Mouse (Mus musculus): ENCODE measurements around the gene Zfp819.

The Zfp819 gene

DNA sequence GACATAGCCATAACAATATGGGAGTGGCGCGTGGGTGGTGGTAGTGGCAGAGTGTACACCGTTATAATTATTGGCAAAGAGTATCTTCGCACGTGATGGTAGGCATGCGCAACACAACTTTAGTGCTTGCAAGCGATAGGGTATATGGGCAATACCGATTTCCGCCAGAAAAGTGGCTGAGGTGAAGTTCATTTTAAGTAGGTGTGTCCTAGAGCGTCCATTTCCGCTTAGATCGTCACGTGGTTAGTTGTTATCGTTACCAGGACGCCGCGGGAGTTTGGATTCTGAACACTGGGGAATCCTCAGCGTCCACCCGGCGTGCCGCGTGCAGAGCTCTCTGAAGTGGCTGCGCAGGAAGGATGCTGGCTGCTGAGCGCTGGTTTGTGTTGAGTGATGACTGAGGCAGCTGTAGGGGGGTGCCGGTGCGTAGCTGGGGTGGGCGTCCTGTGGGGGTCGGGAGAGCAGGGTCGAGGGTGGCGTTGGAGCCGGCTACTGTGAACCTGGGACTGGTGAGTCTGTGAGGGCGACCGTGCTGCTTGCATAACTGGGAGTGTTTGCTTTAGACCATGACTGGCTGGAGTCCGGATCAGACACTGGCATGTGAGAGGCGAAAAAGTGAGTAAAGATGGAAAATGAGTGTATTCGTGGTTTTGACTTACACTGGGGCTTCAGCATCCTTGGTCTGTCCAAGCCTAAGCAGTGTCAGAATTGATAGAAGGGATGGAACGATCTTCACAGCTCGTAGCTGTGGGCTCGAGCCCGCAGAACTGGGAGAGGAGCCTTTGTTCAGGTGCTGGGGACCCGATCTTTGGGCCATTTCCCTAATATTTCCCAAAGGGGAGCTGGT, at the start of gene Zfp819:
Gene Zfp819, plus strand, starts transcription at position 274 of the 847 bp plus-strand sequence.
- DNase-seq (ENCODE audit: low read depth, low spot score): peak; percentile 16

DNA sequence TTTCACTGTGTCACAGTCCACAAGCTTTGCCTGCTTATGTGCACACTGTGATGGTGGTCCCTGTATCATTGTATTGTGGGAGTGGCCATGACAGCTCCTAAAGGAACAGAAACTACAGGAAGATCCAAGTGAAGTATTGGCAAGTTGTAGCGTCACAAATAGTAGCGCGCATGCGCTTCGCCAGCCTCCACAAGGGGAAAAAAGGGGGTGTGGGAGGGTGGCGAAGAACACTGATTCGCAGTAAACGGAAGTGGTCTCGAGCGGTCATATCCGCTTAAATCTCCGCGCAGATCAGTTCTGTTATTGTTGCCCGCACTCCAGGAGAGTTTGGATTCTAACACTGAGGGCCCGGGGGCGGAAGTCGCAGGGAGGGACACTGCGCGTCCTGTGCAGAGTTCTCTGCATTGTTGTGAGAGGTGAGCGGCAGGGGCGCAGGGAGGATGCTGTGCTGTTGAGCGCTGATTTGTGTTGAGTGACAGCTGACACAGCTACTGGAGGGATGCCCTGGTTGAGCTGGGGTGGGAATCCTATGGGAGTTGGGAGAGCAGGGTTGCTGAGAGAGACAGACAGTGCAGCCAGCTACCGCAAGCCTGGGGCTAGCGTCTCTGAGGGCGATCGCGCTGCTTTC, 44.8 kb upstream of the Zfp819 start, which contains the start of gene Zfp658:
Gene Zfp658, plus strand, starts transcription at position 251 of the 628 bp plus-strand sequence.
- DNase-seq (ENCODE audit: low read depth, low spot score): peak; percentile 74

GRCm38 (mm10) chr7:43562651-43563070, 44.3 kb upstream of the Zfp819 start:
- DNase-seq (ENCODE audit: low read depth, low spot score): peak; percentile 25

DNA sequence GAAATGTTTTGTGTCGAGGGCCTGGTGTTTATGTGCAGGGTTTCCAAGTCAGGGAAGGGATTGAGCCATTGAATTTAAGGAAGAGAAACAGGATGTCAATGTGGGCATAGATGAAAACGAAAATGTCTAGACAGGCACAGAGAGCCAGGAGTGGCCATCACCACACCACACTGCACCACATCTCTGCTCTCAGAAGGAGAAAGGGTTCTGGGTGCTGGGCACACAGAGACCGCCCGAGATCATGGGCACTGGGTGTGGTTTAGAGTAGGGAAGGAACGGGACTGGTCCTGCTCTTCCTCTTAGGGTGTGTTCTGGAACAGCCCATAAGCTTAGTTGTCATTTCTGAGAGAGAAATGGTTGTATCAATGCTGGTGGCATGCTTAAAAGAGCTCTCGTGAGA, 43.7 kb upstream of the Zfp819 start:
- no peak for DNase-seq (ENCODE audit: low read depth, low spot score)

DNA sequence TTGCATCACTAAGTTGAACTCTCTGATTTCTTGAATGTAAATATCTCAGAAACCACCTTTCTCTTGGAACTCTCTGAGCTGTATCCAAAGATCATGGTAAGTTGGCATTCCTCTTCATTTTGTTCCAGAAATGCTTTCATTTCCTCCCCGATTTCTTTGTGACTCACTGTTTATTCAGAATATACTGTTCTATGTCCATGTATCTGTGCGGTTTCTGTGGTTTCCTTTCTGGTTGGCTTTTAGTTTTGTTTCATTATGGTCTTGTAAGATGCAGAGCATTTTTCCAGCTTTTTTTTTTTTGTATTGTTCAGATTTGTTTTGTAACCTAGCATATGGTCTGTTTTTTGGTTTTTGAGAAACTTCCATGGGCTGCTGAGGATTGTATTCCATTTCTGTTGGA, 35.8 kb upstream of the Zfp819 start:
- no peak for DNase-seq (ENCODE audit: low read depth, low spot score)

GRCm38 (mm10) chr7:43579440-43580171, 27.4 kb upstream of the Zfp819 start, which contains the start of gene Zfp719:
Gene Zfp719 (plus strand): TSS chr7:43579610.
- DNase-seq (ENCODE audit: low read depth, low spot score): peak; percentile 97

GRCm38 (mm10) chr7:43580526-43580925, 26.4 kb upstream of the Zfp819 start:
- no peak for DNase-seq (ENCODE audit: low read depth, low spot score)

GRCm38 (mm10) chr7:43584790-43585189, 22.2 kb upstream of the Zfp819 start:
- DNase-seq (ENCODE audit: low read depth, low spot score): no peak

- DNase-seq (ENCODE audit: low read depth, low spot score): no peak
Observed at GRCm38 (mm10) chr7:43601884-43602283, 5.1 kb upstream of the Zfp819 start.

- no peak for DNase-seq (ENCODE audit: low read depth, low spot score)
Observed at GRCm38 (mm10) chr7:43607743-43608287, 846 bp downstream of the Zfp819 start.

DNA sequence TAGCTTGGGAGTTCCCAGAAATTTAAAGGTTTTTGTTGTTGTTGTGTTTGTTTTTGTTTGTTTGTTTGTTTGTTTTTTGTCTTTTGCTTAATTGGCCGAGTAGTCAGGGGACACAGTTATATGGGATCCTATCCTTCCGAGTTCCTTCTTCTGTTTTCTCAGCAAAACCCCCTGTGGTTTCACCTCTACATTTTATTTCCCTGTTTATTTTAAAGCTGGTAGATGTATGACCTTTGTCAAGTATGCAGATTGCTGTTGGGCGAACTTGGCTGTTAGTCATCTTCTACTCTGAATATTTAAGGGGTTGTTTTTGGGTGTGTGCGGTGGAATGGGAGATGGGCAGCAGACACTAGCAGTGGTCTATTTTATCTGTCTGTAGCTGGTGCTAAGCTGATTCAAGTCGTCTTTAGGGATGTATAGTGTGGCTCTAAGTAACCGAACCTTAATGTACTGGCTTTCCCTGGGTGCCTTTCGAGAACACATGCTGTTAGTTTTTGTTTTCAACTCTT, 1.4 kb downstream of the Zfp819 start:
- DNase-seq (ENCODE audit: low read depth, low spot score): no peak

- no peak for DNase-seq (ENCODE audit: low read depth, low spot score)
Observed at GRCm38 (mm10) chr7:43613816-43614551, 7.0 kb downstream of the Zfp819 start.

DNA sequence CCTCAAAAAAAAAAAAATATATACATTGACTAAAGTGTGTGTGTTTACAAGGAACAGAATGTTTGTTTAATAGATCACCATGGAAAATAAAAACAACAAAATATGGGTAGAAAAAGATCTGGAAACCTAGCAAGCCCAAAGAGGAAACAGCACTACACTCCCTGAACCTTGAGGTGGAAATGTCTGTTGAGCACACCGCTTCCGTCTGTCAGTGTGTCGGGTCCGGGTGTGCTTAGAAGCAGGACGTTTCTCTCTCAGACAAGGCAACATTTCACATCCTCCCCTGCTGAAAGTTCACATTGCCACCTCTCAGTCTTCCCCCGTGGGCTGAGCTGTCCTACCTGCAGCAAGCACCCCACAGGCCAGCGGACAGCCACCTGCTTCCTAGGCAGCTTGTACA, 16.0 kb downstream of the Zfp819 start:
- no peak for DNase-seq (ENCODE audit: low read depth, low spot score)

GRCm38 (mm10) chr7:43623819-43624218, 16.9 kb downstream of the Zfp819 start:
- no peak for DNase-seq (ENCODE audit: low read depth, low spot score)

DNA sequence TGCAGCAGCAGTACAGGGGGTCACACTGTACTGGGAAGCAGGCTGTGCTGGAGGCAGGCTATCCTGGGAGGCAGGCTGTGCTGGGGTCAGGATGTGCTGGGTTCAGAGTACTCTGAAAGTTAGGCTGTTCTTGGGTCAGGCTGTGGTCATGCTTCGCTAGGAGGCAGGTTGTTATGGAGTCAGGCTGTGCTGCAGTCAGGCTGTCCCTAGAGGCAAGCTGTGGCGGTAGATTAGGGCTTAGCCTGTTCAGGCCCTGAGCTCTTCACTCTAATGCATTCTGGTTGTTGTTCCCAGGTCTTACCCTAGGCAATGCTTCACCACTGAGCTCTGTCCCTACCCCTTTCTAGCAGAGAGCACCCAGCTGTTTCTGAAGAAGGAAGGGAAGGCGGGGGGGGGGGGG, 18.1 kb downstream of the Zfp819 start:
- DNase-seq (ENCODE audit: low read depth, low spot score): no peak

DNA sequence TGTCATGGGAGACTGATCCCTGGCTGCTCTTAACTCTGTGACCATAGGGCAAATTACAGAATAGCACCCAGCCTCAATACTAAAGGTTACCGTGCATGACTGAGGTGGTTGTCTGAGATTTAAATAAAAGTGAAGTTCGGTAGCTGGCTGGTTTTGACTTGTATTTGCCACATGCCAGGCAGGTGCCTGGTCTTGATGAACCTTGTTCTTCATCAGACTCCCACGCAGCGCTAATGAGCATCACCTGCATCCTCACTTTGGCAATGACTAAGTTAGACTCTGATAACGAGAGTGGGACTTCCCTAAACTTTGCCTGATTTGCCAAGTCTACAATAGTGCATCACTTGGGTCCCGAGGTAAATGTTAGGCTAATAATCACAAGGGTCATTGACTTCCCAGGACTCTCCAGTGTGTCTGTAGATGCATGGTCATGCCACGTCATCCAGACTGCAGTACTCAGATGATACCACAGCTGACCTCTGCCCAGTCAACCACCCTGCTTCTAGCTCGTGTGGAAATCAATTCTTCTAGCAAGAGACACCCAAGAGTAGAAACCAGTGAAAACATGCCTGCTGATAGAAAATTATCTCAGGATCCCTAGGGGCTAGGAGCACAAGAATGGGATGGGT, 18.9 kb downstream of the Zfp819 start:
- DNase-seq (ENCODE audit: low read depth, low spot score): no peak

- DNase-seq (ENCODE audit: low read depth, low spot score): no peak
Observed at GRCm38 (mm10) chr7:43633940-43634339, 27.0 kb downstream of the Zfp819 start.

DNA sequence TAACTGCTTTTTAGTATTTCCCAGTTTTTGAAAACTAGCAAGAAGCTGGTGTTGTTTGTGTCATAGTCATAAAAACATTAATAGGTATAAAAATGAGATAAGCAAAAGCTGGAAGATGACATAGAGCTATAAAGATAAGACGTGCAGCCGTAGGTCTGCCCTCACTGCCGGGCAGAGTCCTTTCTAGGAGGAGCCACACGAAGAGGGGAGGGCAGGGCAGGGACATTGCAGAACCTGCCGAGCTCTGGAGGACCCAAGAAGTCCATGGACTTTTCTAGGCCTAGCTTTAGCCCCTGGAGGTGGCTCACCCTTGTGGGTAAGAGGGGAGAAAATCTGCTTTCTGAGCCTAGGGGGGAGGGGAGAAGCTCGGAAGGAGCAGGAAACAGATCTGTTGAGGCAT, 27.5 kb downstream of the Zfp819 start, which contains the start of gene Ceacam18:
Gene Ceacam18, plus strand, starts transcription at position 208 of the 400 bp plus-strand sequence.
- DNase-seq (ENCODE audit: low read depth, low spot score): no peak

DNA sequence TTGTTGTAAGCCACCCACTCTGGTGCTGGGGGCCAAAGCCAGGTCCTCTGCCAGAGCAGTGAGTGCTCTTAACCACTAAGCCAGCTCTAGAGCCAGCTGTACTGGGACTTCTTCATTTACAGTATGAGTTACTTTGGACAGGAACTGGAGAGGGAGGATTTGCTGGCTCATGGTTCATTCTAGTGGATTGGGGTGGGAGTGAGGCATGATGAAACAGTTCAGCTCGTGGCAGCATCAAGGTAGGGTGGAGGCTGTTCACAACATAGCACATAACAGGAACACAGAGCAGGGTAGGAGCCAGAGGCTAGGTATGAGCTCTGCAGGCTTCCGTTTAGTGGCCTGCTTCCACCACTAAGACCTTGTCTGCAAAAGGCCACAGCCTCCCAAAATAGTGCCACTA, 29.2 kb downstream of the Zfp819 start:
- DNase-seq (ENCODE audit: low read depth, low spot score): no peak

DNA sequence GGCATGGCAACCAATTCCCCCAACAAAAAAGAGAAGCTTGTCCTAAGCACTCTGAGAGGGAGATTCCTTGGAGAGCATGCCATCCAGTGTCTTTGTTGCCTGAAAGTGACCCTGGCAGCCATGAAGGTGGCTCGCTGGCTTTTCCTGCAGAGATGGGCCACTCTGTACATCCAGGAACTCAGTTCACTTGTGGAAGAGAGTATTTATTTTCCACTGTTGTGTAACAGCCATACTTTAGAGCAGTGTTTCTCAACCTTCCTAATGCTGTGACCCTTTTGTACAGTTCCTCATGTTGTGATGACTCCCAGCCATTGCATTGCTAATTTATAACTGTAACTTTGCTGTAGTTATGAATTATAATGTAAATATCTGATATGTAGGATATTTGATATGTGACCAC, 30.1 kb downstream of the Zfp819 start:
- no peak for DNase-seq (ENCODE audit: low read depth, low spot score)
